Mouse (Mus musculus): Measurements from ENCODE around the gene Btnl9. TPM values are rescaled to one million over a fixed set of nuclear protein-coding genes. Genes with fewer than 3 reads are reported as not detected.
"Not testable (repeated sequence)": the region's sequence is repeated elsewhere in the genome, so short reads cannot be mapped to it uniquely, and the experiment has no call there.

Gene Btnl9
- polyA plus RNA-seq, 1 experiment, result not detected

GRCm38 (mm10) chr11:49203771-49204497 lies 17.0 kb upstream of the Btnl9 start:
- H3K27me3 ChIP-seq (ENCODE audit: control insufficient read depth), result no peaks in the 10 kb centered on the region
- no peaks in the 10 kb centered on the region for H3K9me3 ChIP-seq (ENCODE audit: control insufficient read depth, low read length)
- H3K36me3 ChIP-seq (ENCODE audit: control insufficient read depth), result peaks cover 13% of the 10 kb centered on the region
- peaks cover 61% of the 10 kb centered on the region for H3K4me1 ChIP-seq (ENCODE audit: control insufficient read depth)
- peak overlapping the region; percentile 87 for H3K4me3 ChIP-seq (replicated peaks)
- TF ChIP-seq TAL1 (IDR thresholded peaks at IDR 0.05; ENCODE audit: low read length) (no peak), GATA1 (IDR thresholded peaks at IDR 0.05; ENCODE audit: low read length) (no peak)

DNA sequence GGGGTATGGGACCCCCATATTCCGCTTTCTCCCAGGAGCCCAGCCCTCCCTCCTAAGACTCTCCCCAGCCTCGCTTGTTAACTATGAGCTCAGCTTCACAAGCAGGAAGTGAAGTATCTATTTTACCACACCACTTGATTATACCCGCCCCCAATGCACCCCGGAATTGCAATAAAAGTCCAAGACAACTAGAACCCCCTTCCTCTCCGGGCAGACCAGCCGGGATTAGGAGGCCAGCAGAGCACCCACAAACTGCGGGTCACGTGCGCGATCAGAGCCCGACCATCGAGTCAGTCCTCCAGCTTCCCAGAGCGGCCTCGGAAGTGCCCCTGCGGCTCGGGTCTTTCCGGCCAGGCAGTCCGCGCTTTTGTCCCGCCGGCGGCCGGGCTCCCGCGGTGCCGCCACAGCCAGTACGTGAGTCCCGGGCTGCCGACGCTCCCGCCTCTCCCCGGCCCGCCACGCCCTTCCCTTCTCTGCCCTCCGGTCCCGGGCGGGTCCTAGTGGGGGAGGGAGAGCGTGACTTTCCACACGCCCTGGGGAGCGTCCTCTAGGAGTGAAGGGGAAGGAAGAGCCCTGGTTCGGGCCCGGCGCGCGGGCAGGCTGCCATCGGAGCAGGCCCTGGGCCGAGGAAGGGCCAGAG lies 16.3 kb upstream of the Btnl9 start, which contains the start of gene Zfp62:
TSS of gene Zfp62 (plus strand) at position 164 of the 640 bp plus-strand sequence.
- Histone ChIP-seq H3K9me3 (ENCODE audit: control insufficient read depth, low read length) (peaks cover 3% of the 10 kb centered on the region), H3K4me3 (replicated peaks) (peak within 1 kb of the TSS; percentile 87), H3K4me1 (ENCODE audit: control insufficient read depth) (peaks cover 55% of the 10 kb centered on the region), H3K36me3 (ENCODE audit: control insufficient read depth) (peaks cover 13% of the 10 kb centered on the region), H3K27me3 (ENCODE audit: control insufficient read depth) (no peaks in the 10 kb centered on the region)
- TF ChIP-seq TAL1 (IDR thresholded peaks at IDR 0.05; ENCODE audit: low read length) (no peak), GATA1 (IDR thresholded peaks at IDR 0.05; ENCODE audit: low read length) (no peak)

GRCm38 (mm10) chr11:49202523-49203061 lies 15.6 kb upstream of the Btnl9 start:
- Histone ChIP-seq H3K9me3 (ENCODE audit: control insufficient read depth, low read length) (peaks cover 3% of the 10 kb centered on the region), H3K4me3 (replicated peaks) (peak overlapping the region; percentile 87), H3K4me1 (ENCODE audit: control insufficient read depth) (peaks cover 51% of the 10 kb centered on the region), H3K36me3 (ENCODE audit: control insufficient read depth) (peaks cover 13% of the 10 kb centered on the region), H3K27me3 (ENCODE audit: control insufficient read depth) (no peaks in the 10 kb centered on the region)
- TF ChIP-seq TAL1 (IDR thresholded peaks at IDR 0.05; ENCODE audit: low read length) (no peak), GATA1 (IDR thresholded peaks at IDR 0.05; ENCODE audit: low read length) (no peak)

DNA sequence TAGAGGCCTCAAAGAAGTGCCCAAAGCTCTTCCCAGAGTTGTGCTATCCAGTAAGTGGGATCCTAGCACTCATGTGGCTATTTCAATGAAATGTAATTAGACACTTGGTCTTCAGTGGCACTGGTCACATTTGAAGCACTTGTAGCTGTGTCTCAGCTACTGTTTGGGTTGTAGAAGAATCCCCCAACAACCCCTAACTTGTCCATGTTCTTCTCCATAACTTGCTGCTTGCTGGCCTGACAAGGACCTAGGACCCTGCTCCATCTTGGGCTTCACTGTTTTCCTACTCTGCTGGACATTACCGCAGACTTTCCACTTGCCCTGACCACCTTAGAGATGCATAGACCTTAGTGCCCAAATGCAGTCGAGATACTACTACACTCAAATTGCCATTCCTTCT lies 15.1 kb upstream of the Btnl9 start:
- Histone ChIP-seq H3K4me3 (replicated peaks) (peak overlapping the region; percentile 87), H3K36me3 (ENCODE audit: control insufficient read depth) (peaks cover 9% of the 10 kb centered on the region), H3K9me3 (ENCODE audit: control insufficient read depth, low read length) (peaks cover 5% of the 10 kb centered on the region), H3K4me1 (ENCODE audit: control insufficient read depth) (peaks cover 45% of the 10 kb centered on the region), H3K27me3 (ENCODE audit: control insufficient read depth) (no peaks in the 10 kb centered on the region)
- TF ChIP-seq TAL1 (IDR thresholded peaks at IDR 0.05; ENCODE audit: low read length), result no peak
- no peak for TF ChIP-seq GATA1 (IDR thresholded peaks at IDR 0.05; ENCODE audit: low read length)

DNA sequence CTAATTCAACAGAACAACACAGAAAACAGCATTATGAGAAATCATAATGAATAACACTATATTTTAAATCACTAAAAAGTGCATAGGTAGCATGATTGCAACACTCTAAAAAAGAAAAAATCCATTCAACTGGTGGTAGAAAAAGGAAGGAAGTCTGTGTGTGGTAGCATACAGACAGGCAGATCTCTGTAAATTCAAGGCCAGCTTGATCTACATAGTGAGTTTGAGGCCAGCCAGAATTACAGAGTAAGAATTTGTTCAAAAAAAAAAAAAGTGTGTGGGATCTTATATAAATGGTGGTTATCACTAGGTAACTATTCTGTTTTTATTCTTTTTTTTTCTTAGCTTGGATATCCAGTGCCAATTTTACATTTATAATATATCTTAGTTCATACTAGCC lies 14.2 kb upstream of the Btnl9 start:
- Histone ChIP-seq H3K27me3 (ENCODE audit: control insufficient read depth) (no peaks in the 10 kb centered on the region), H3K4me3 (replicated peaks) (no peak overlapping the region), H3K4me1 (ENCODE audit: control insufficient read depth) (peaks cover 36% of the 10 kb centered on the region), H3K36me3 (ENCODE audit: control insufficient read depth) (peaks cover under 1% of the 10 kb centered on the region), H3K9me3 (ENCODE audit: control insufficient read depth, low read length) (peaks cover 5% of the 10 kb centered on the region)
- TF ChIP-seq TAL1 (IDR thresholded peaks at IDR 0.05; ENCODE audit: low read length) (no peak), GATA1 (IDR thresholded peaks at IDR 0.05; ENCODE audit: low read length) (no peak)

GRCm38 (mm10) chr11:49200666-49201065 lies 13.7 kb upstream of the Btnl9 start:
- TF ChIP-seq TAL1 (IDR thresholded peaks at IDR 0.05; ENCODE audit: low read length), result no peak
- no peak for TF ChIP-seq GATA1 (IDR thresholded peaks at IDR 0.05; ENCODE audit: low read length)
- no peak overlapping the region for H3K4me3 ChIP-seq (replicated peaks)
- H3K36me3 ChIP-seq (ENCODE audit: control insufficient read depth), result no peaks in the 10 kb centered on the region; the same call in 1 of the 2 replicates

DNA sequence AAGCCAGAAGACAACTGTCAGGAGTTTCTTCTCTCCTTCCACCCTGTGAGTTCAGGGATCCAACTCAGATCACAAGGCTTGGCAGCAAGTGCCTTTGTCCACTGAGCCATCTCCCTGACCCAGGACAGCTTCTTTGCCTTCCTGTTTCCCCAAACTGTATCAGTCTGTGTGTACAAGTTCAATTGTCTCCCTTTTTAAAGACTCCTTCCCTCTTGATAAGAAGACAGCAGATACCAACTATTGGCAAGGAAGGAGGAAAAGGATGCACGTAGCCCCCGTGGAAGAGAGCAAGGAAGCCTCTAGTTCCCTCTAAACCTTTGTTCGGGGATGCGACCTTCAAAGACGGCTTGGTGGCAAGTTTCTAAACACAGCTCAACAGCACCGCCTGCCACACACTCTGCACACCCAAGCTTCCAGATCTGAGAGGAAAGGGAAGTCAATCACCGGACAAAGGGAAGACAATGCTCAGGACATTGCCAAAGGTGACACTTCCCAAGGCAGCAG lies 8.9 kb upstream of the Btnl9 start:
- Histone ChIP-seq H3K36me3 (ENCODE audit: control insufficient read depth) (no peaks in the 10 kb centered on the region), H3K4me1 (ENCODE audit: control insufficient read depth) (peaks cover 19% of the 10 kb centered on the region), H3K4me3 (replicated peaks) (no peak overlapping the region), H3K9me3 (ENCODE audit: control insufficient read depth, low read length) (peaks cover 5% of the 10 kb centered on the region), H3K27me3 (ENCODE audit: control insufficient read depth) (peaks cover 3% of the 10 kb centered on the region)
- TF ChIP-seq TAL1 (IDR thresholded peaks at IDR 0.05; ENCODE audit: low read length) (no peak), GATA1 (IDR thresholded peaks at IDR 0.05; ENCODE audit: low read length) (no peak)

More at GRCm38 (mm10) chr11:49200666-49201065, 13.7 kb upstream of the Btnl9 start:
- Histone ChIP-seq H3K9me3 (ENCODE audit: control insufficient read depth, low read length) (peaks cover 5% of the 10 kb centered on the region), H3K27me3 (ENCODE audit: control insufficient read depth) (peaks cover 3% of the 10 kb centered on the region), H3K4me1 (ENCODE audit: control insufficient read depth) (peaks cover 35% of the 10 kb centered on the region)

GRCm38 (mm10) chr11:49194771-49195170 lies 7.8 kb upstream of the Btnl9 start:
- not testable (repeated sequence) for H3K27me3 ChIP-seq (ENCODE audit: control insufficient read depth)

GRCm38 (mm10) chr11:49191083-49191482 lies 4.1 kb upstream of the Btnl9 start:
- H3K27me3 ChIP-seq (ENCODE audit: control insufficient read depth), result peaks cover 8% of the 10 kb centered on the region
- TF ChIP-seq TAL1 (IDR thresholded peaks at IDR 0.05; ENCODE audit: low read length), result no peak
- TF ChIP-seq GATA1 (IDR thresholded peaks at IDR 0.05; ENCODE audit: low read length), result no peak

More at GRCm38 (mm10) chr11:49194771-49195170, 7.8 kb upstream of the Btnl9 start:
- not testable (repeated sequence) for H3K36me3 ChIP-seq (ENCODE audit: control insufficient read depth); H3K9me3 ChIP-seq (ENCODE audit: control insufficient read depth, low read length); H3K4me3 ChIP-seq (replicated peaks)
- peaks cover 16% of the 10 kb centered on the region for H3K4me1 ChIP-seq (ENCODE audit: control insufficient read depth)

More at GRCm38 (mm10) chr11:49191083-49191482, 4.1 kb upstream of the Btnl9 start:
- Histone ChIP-seq H3K4me1 (ENCODE audit: control insufficient read depth) (peaks cover 16% of the 10 kb centered on the region), H3K36me3 (ENCODE audit: control insufficient read depth) (no peaks in the 10 kb centered on the region), H3K9me3 (ENCODE audit: control insufficient read depth, low read length) (no peaks in the 10 kb centered on the region), H3K4me3 (replicated peaks) (no peak overlapping the region)
